Mouse (Mus musculus) olfactory bulb, adult 2 months (tissue): ENCODE results near the gene Hnrnpc.

Experiments
- CTCF ChIP-seq: fragments of 200-500 bp; IDR thresholded peaks from 2 replicates; pipeline ENCODE4 v1.5.1; 2012; ENCODE audit warnings: low read depth, mild to moderate bottlenecking, low read length, moderate library complexity; ENCODE audit not compliant: insufficient read depth
- POLR2A ChIP-seq: fragments of 200-500 bp; IDR thresholded peaks from 2 replicates; pipeline ENCODE4 v1.6.1; 2012; ENCODE audit warnings: mild to moderate bottlenecking, low read depth, low read length, moderate library complexity; ENCODE audit not compliant: insufficient read depth

DNA sequence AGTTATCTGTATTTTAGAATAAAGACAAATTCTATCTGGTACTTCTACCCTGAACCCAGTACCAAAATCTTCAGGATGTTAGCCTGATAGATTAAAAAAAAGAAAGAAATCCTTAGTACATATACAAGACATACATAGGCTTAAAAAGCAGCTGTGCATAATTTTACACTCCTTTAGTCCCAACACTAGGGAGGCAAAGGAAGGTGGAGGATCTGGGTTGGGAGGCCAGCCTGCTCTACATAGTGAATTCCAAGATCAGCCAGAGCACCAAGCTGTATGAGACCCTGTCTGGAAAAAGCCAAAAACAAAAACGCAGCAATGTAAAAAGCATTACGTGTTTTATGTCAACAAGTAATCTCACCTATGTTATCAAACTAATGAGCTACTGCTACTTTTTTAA lies 4.3 kb downstream of the Hnrnpc start:
- TF ChIP-seq CTCF (no peak), POLR2A (no peak)
